Mouse (Mus musculus) forebrain, embryonic 10.5 days (tissue): ENCODE measurements around the gene Ubash3b. TPM values are rescaled to one million over a fixed set of nuclear protein-coding genes. Genes with fewer than 3 reads are reported as not detected.

Source experiments
- DNase-seq: peaks from one replicate; pipeline ENCODE4 v3.0.0-alpha.2; 2017; ENCODE audit warnings: low spot score; ENCODE audit errors: extremely low spot score
- H3K27ac ChIP-seq: fragments of 300-500 bp; sonication (generic); 2 replicates; pipeline ENCODE4 v1.5.1; 2016; ENCODE audit warnings: mild to moderate bottlenecking
- H3K27me3 ChIP-seq: fragments of 300-500 bp; sonication (generic); 2 replicates; pipeline ENCODE4 v1.6.1; 2016; ENCODE audit warnings: mild to moderate bottlenecking; ENCODE audit not compliant: poor library complexity, severe bottlenecking
- H3K36me3 ChIP-seq: fragments of 300-500 bp; sonication (generic); replicated peaks from 2 replicates; pipeline ENCODE4 v1.6.1; 2016; ENCODE audit warnings: mild to moderate bottlenecking, moderate library complexity
- H3K4me1 ChIP-seq: fragments of 300-500 bp; sonication (generic); 2 replicates; pipeline ENCODE4 v1.6.1; 2016
- H3K4me3 ChIP-seq: fragments of 300-500 bp; sonication (generic); 2 replicates; pipeline ENCODE4 v1.5.1; 2016; ENCODE audit warnings: mild to moderate bottlenecking, moderate library complexity
- H3K9me3 ChIP-seq: fragments of 300-500 bp; sonication (generic); 2 replicates; pipeline ENCODE4 v1.6.1; 2016; ENCODE audit warnings: mild to moderate bottlenecking, moderate library complexity
- WGBS: fragments of 180-500 bp; shearing (Covaris S2); methylation state at CpG from one replicate; pipeline ENCODE4 v1.1.7; 2016; 5-methylcytosine and 5-hydroxymethylcytosine counted together
- polyA plus RNA-seq: library from polyadenylated mRNA; unstranded; fragments of >200 nt; fragmentation: Nextera tagmentation; extraction: Ambion mirVana; gene quantifications from 2 replicates; pipeline ENCODE4 v1.2.1, GENCODE M21; 2016

The Ubash3b gene
- polyA plus RNA-seq, 1 experiment from 2014 or later = 3.8 TPM

DNA sequence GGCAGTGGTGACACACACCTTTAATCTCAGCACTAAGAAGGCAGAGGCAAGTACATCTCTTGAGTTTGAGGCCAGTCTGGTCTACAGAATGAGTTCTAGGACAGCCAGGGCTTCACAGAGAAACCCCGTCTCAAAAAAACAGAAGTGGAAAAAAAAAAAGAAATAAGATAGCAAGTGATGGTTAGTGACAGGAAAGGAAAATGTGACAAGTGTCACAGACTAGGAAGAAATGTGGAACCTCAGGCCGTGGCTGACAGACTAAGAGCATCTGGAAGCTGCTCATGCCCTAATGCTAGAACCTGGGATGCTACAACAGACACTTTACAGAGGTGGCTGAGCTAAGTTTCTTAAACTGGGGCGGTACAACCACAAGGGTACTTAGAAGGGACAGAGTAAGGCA is 18.4 kb downstream of the Ubash3b start:
- WGBS = 90% methylated on average over 3 of the region's 3 CpGs
- 0 out of 2 replicates have a peak, but pooled peaks cover 3% of the 10 kb centered on the region for H3K27me3 ChIP-seq

DNA sequence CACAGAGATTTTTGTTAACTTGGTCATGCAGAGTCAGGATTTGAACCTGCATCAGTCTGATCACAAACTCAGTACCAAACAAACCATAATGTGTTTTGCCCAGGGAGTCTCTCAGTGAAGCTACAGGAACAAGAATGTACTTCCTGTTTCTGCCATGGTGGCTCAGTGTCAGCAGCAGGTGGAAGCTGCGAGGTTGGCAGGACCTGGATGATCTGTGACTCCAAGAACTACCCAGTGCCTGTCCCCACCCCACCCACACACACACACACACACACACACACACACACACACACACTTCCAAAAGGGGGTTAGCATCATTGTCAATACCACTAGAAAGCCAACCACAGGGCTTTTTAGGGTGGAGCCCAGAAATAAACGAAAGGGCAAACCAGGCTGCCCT is 20.5 kb downstream of the Ubash3b start:
- Histone ChIP-seq H3K4me1 (peaks cover 5% of the 10 kb centered on the region), H3K4me3 (no peak overlapping the region), H3K27me3 (no peaks in the 10 kb centered on the region), H3K36me3 (no peaks in the 10 kb centered on the region), H3K27ac (no peak overlapping the region), H3K9me3 (no peaks in the 10 kb centered on the region)
- 88% methylated on average over 2 of the region's 2 CpGs for WGBS
- no peak for DNase-seq

More for the DNA sequence above, 18.4 kb downstream of the Ubash3b start:
- peaks cover 20% of the 10 kb centered on the region for H3K4me1 ChIP-seq
- H3K27ac ChIP-seq = no peak overlapping the region
- no peak for DNase-seq
- no peak overlapping the region for H3K4me3 ChIP-seq
- no peaks in the 10 kb centered on the region for H3K9me3 ChIP-seq
- no peaks in the 10 kb centered on the region for H3K36me3 ChIP-seq

DNA sequence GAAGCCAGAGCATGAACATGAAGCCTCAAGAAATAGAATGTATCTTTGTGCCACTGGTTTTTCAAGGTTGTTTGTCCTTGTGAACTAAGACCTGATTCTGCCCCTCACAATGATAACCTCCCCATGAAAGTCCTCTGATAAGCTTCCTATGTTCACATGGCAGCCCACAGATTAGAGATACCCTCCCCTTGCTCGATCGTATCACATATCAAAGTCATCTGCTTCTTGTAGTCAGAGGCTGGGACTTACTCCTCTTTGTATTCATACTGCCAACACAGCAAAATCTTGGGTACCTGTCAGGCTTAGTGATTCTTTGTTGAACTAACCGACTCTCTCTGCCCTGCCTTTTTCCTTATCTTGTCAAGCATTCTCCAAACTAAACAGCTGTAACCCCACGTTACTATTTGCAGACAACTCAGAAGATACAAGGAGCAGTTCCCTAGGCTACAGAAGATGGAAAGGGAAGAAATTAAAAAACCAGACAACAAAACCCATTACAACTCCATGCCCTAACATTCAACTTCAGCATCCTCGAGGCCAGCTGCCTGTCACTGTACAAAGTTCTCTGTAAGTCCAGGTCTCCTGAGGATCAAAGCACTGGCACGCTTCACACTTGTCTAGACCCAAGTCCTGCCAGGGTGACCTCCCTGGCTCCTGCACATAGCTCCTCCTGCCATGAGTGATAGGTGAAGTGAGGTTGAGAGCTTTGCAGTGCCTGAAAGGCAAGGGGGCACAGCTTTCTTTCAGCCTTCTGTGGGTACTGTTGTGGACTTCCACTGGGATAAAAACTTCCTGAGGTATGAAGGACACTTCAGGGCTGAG is 22.3 kb downstream of the Ubash3b start:
- no peak overlapping the region for H3K4me3 ChIP-seq
- no peaks in the 10 kb centered on the region for H3K27me3 ChIP-seq
- H3K36me3 ChIP-seq = no peaks in the 10 kb centered on the region
- WGBS = 89% methylated on average over 6 of the region's 6 CpGs
- no peak overlapping the region for H3K27ac ChIP-seq
- H3K4me1 ChIP-seq = no peaks in the 10 kb centered on the region
- H3K9me3 ChIP-seq = no peaks in the 10 kb centered on the region
- no peak for DNase-seq

DNA sequence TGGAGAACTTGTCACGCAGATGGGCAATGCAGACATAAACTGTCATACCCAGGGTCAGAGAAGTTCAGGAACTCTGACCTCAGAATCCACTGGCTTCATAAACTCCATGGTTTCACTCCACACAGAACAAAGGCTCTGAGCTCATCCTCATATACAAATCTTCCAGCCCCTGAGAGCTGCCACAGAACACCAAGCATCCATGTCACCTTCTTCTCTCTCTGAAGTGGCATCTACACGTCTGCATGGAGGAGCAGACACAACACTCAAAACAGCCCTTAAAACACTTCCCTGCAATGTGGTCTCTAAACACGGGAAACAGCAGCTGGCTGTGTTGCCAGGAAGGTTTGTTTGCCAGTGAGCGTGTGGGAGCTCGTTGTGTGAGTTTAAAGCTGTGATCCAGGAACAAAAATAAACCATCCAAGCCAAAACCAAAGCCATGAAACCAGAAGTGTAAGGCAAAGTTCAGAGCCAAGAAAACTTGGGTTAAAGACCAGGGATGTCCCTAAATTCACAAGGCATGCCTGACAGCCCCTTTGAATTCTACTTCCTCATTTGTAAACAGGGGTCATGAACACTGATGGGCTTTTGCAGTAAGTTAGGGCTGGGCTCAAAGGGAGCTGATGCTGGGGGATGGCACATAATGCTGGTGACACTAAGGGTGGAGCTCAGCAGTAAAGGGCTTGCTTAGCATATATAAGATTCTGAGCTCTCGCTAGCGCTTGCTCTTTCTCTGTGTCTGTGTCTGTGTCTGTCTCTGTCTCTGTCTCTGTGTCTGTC is 24.6 kb downstream of the Ubash3b start:
- no peaks in the 10 kb centered on the region for H3K4me1 ChIP-seq

DNA sequence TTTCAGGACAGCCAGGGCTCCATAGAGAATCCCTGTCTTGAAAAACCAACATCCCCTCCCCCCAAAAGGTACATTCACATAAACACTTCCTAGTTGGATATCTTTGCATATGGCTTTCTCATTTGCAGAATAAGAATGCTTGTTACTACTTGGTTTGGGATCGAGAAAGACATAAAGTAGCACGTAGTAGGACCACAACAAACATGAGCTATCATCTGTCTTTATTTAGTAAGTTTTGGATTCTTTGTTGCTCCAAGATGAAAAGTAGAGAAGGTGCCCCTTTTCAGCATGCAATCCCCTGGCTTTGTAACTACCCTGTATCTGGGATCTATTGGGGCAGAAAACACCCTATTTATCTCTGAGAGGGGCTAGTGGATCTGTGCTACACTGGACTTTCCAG is 25.2 kb downstream of the Ubash3b start:
- Histone ChIP-seq H3K4me1 (no peaks in the 10 kb centered on the region), H3K9me3 (no peaks in the 10 kb centered on the region), H3K27me3 (no peaks in the 10 kb centered on the region), H3K27ac (no peak overlapping the region), H3K36me3 (no peaks in the 10 kb centered on the region), H3K4me3 (no peak overlapping the region)
- DNase-seq = no peak
- WGBS = 96% methylated on average over 2 of the region's 2 CpGs

More for the DNA sequence above, 24.6 kb downstream of the Ubash3b start:
- WGBS = 88% methylated on average over 7 of the region's 7 CpGs
- no peak overlapping the region for H3K27ac ChIP-seq
- H3K4me3 ChIP-seq = no peak overlapping the region
- H3K36me3 ChIP-seq = no peaks in the 10 kb centered on the region
- no peaks in the 10 kb centered on the region for H3K27me3 ChIP-seq
- no peak for DNase-seq
- H3K9me3 ChIP-seq = no peaks in the 10 kb centered on the region

DNA sequence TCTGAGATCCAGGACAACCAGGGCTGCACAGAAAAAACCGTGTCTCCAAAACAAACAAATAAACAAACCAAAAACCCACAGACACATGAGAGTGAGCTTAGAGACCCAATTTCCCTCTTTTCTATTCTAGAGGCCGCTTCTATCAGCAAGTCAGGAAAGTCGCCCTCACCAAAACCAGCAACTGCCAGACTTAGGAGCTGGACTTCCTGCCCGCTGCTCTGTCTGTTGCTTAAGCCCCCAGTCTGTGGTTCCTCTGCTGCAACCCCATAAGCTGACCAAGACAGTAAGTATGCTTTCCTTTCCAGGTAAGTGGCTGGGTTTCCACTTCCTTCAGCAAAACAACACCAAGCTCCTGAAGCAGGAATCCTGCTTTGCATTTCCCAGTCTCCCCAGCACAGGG is 26.6 kb downstream of the Ubash3b start:
- no peaks in the 10 kb centered on the region for H3K9me3 ChIP-seq
- no peak for DNase-seq
- 89% methylated on average over 4 of the region's 4 CpGs for WGBS
- no peak overlapping the region for H3K27ac ChIP-seq
- peaks cover 3% of the 10 kb centered on the region; the same call in 1 of the 2 replicates for H3K4me1 ChIP-seq
- no peaks in the 10 kb centered on the region for H3K36me3 ChIP-seq
- no peak overlapping the region for H3K4me3 ChIP-seq
- no peaks in the 10 kb centered on the region for H3K27me3 ChIP-seq

DNA sequence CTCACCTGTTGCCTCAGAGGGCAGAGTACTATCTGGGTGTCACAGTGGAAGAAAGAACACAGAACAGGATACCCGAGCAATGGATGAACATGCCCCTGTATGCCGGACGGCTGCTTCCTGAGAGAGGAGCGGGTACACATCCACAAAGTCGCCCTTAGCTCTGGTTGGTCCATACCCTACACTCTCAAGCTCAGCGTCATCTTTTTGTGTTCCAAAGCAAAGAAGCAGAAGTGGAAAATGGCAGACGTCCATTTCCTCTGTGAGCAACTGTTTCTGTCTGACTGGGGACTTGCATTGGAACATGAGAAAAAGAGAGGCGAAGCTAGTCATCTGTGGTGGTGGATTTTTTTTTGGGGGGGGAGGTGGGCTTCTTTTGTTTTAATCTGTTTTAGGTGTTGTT is 30.9 kb downstream of the Ubash3b start:
- H3K9me3 ChIP-seq = no peaks in the 10 kb centered on the region
- DNase-seq = no peak
- H3K27me3 ChIP-seq = no peaks in the 10 kb centered on the region
- 89% methylated on average over 8 of the region's 8 CpGs for WGBS
- no peak overlapping the region for H3K27ac ChIP-seq
- peaks cover 10% of the 10 kb centered on the region for H3K4me1 ChIP-seq
- no peaks in the 10 kb centered on the region for H3K36me3 ChIP-seq
- H3K4me3 ChIP-seq = no peak overlapping the region

DNA sequence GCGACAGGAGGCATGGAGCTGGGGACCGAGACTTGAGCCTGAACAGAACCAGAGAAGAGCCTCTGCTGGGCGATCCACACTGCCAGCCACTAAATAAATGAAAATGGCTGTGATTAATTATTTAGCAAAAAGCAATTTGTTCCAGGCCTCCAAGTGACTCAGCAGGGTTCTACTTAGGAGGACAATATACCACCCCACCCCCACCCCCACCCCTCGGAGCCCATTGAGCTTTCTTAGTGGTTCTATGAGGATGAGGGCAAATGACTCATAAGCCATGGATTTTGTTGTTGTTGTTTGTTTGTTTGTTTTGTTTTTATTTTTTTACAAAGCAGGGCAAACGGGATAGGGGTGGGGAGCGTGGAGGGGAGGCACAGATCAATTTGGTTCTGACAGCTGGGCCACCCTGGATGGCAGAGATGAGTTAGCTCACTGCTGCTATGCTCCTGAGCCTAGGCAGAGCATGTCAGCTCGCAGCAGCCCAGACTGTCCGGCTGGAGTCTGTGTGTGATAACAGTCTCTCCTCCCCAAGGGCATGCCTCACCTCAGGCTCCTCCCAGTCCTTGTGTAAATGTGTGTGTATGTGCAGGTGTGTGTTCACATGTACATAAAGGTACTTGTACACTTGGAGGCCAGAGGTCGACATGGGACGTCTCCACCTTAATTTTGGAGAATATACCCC is 31.6 kb downstream of the Ubash3b start:
- 70% methylated on average over 10 of the region's 10 CpGs for WGBS
- no peak overlapping the region for H3K4me3 ChIP-seq
- no peaks in the 10 kb centered on the region for H3K9me3 ChIP-seq
- DNase-seq = no peak
- no peak overlapping the region for H3K27ac ChIP-seq
- H3K27me3 ChIP-seq = no peaks in the 10 kb centered on the region
- no peaks in the 10 kb centered on the region for H3K36me3 ChIP-seq
- peaks cover 10% of the 10 kb centered on the region for H3K4me1 ChIP-seq

DNA sequence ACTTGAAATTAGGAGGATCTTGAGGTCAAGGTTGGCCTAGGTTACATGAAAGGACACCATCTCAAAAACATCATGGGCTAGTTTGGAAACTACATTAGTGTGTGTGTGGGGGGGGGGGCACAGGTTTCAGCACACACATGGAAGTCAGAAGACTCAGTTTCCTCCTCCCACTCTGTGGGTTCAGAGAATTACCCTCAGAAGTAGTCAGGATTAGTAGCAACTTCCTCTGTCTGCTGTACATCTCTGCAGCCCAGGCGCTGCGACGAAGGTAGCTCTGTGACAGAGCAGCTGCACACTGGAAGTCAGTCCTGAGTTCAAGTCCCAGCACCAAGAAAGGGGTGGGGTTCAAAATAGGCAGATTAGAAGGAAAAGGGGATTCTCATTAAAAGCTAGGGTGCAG is 32.2 kb downstream of the Ubash3b start:
- Histone ChIP-seq H3K9me3 (no peaks in the 10 kb centered on the region), H3K36me3 (no peaks in the 10 kb centered on the region), H3K4me3 (no peak overlapping the region), H3K4me1 (peaks cover 10% of the 10 kb centered on the region), H3K27ac (no peak overlapping the region), H3K27me3 (no peaks in the 10 kb centered on the region)
- WGBS = 93% methylated on average over 3 of the region's 3 CpGs
- no peak for DNase-seq

DNA sequence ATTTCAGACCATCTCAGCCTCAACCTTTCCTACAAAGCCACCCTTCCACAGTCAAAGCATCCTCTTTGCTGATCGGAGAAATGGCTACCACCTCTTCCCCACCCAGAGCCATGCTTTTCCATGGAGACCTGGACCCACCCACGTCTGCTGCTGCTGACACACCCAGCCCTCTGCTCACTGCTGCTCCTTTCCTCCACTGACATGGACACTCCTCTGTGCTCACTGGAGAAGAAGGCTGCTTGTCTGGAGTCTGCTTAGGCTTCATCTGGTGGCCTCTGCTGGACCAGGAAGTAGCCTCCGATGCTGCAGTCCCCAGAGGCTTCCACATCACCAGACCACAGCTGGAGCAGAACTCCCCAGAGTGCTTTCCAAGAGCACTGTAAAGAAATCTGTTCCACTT is 34.8 kb downstream of the Ubash3b start:
- 82% methylated on average over 3 of the region's 3 CpGs for WGBS
- no peak for DNase-seq
- Histone ChIP-seq H3K36me3 (no peaks in the 10 kb centered on the region), H3K27me3 (no peaks in the 10 kb centered on the region), H3K4me1 (peaks cover 10% of the 10 kb centered on the region), H3K27ac (no peak overlapping the region), H3K9me3 (no peaks in the 10 kb centered on the region), H3K4me3 (no peak overlapping the region)

DNA sequence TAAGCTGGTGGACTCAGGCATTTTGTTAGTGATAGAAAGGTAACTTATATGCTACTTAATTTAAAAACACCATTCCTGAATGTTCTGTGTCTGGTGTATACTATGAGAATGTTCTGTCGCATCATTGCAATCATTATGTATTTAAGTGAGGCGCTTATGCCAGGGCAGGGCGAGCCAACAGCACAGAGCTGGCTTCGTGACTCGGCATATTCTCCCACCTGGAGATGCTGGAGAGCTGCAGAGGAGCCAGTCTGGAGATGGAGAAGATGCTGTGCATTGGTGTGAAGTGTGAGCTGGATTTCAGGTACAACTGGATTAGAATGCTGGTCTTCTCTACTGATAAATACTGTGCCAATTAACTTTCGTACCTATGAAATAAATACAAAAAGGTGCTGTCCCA is 37.2 kb downstream of the Ubash3b start:
- Histone ChIP-seq H3K4me1 (peaks cover 5% of the 10 kb centered on the region; the same call in 1 of the 2 replicates), H3K27me3 (no peaks in the 10 kb centered on the region), H3K36me3 (no peaks in the 10 kb centered on the region), H3K9me3 (no peaks in the 10 kb centered on the region), H3K4me3 (no peak overlapping the region), H3K27ac (no peak overlapping the region)
- DNase-seq = no peak
- 94% methylated on average over 6 of the region's 6 CpGs for WGBS

DNA sequence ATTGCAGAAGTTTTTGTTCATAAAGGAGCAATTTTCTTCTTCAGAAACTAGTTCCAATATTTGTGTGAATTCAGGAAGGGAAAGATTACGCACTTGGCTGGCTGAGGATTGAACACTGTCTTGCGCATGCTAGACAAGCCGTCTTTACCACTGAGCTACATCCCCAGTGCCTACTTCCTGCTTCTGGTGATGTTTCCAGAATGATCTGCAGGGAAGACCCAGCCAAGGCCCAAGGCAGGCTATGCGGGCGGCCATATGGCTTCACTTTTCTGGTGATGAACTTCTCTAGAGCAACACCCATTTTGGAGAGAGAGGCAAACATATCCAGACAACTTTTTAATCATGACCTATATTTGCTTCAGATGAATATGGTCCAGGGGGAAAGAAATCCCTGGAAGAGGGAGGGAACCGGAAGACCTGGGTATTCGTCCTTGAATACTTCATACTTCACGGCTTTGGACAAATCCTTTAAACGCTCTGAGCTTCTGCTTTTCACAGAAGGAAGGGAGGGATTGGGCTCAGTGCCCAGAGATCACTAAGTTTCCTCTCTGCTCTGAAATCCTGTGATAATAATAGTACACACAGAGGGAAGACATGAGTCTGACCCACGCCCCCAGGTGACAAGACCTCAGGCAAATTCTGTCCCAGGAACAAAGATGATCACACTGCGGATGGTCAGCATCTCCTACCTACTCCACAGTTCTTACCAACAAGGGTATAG is 38.9 kb downstream of the Ubash3b start:
- Histone ChIP-seq H3K27me3 (no peaks in the 10 kb centered on the region), H3K36me3 (no peaks in the 10 kb centered on the region), H3K27ac (no peak overlapping the region), H3K4me1 (peaks cover 8% of the 10 kb centered on the region; the same call in 1 of the 2 replicates), H3K9me3 (no peaks in the 10 kb centered on the region), H3K4me3 (no peak overlapping the region)
- no peak for DNase-seq
- 88% methylated on average over 11 of the region's 11 CpGs for WGBS
